Mouse (Mus musculus) CH12.LX (cell line): Measurements from ENCODE around the gene Hs1bp3. TPM values are rescaled to one million over a fixed set of nuclear protein-coding genes. Genes with fewer than 3 reads are reported as not detected.

Experiments
- polyA plus RNA-seq: library from polyadenylated mRNA; unstranded; fragments of >175 nt; gene quantifications from 2 replicates; pipeline ENCODE4 v1.2.1, GENCODE M21; 2012; ENCODE audit warnings: low read depth; ENCODE audit not compliant: insufficient read length
- total RNA-seq, 2 experiments: library from RNA; depleted of rRNA; stranded (reverse); fragments of 300-350 nt in 1 of 2; fragments of >200 nt in 1 of 2; gene quantifications; 2 replicates each; pipeline ENCODE4 v1.2.3; 2012 to 2014

Gene Hs1bp3
- total and polyA plus RNA-seq, 3 experiments: 2.6 to 10.1 (median 4.7) TPM

Other genes with a start within 250 kb of the Hs1bp3 start
- 18.2 and 23.3 TPM in 2 replicates for gene Ldah, start 105.3 kb upstream of the Hs1bp3 start, total RNA-seq (2012; rRNA removed)
- gene Ldah, start 105.3 kb upstream of the Hs1bp3 start, total RNA-seq (2014; rRNA removed): 40.7 and 41.5 TPM in 2 replicates
- gene Ldah, start 105.3 kb upstream of the Hs1bp3 start, polyA plus RNA-seq: 31.0 and 34.5 TPM in 2 replicates
- not detected in 2 replicates for gene Gdf7, start 11.5 kb upstream of the Hs1bp3 start, total RNA-seq (2012; rRNA removed)
- gene Gdf7, start 11.5 kb upstream of the Hs1bp3 start, total RNA-seq (2014; rRNA removed): not detected in 2 replicates
- not detected in 2 replicates for gene Gdf7, start 11.5 kb upstream of the Hs1bp3 start, polyA plus RNA-seq
- 47.5 and 52.9 TPM in 2 replicates for gene Rhob, start 186.6 kb downstream of the Hs1bp3 start, total RNA-seq (2012; rRNA removed)
- gene Rhob, start 186.6 kb downstream of the Hs1bp3 start, total RNA-seq (2014; rRNA removed): 41.8 and 42.1 TPM in 2 replicates
- 48.6 and 54.1 TPM in 2 replicates for gene Rhob, start 186.6 kb downstream of the Hs1bp3 start, polyA plus RNA-seq